Mouse (Mus musculus) liver, postnatal 0 days (tissue): ENCODE data around the gene Map4k2.

Source experiments
- CTCF ChIP-seq: sonication (generic); IDR thresholded peaks from 2 replicates; pipeline ENCODE4 v1.5.1; 2016; ENCODE audit warnings: antibody characterized with exemption, low read depth
- EP300 ChIP-seq: IDR thresholded peaks from 2 replicates; pipeline ENCODE4 v1.6.1; 2016; ENCODE audit warnings: antibody characterized with exemption, low read depth, mild to moderate bottlenecking

DNA sequence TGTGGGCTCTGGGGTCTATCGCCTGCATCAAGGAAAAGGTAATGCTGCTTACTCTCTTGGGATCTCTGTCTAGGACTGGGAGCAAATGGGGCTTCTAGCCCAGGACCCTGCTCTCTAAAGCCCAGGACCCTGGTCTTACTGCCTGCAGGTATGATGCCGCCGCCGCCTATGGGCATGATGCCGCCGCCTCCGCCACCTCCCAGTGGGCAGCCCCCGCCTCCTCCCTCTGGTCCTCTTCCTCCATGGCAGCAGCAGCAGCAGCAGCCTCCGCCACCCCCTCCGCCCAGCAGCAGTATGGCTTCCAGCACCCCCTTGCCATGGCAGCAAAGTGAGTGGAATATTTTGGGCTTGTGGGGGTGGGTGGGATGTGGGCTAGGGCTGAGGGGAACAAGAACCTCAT lies 33.6 kb downstream of the Map4k2 start:
- TF ChIP-seq CTCF (no peak), EP300 (no peak)
